Mouse (Mus musculus) stomach, embryonic 15.5 days (tissue): ENCODE data around the gene Mmp7. TPM values are rescaled to one million over a fixed set of nuclear protein-coding genes. Genes with fewer than 3 reads are reported as not detected.

Experiments used
- ATAC-seq: fragments of 200-750 bp; cut with Nextera tagmentation; 2 replicates; pipeline ENCODE4 v1.8.0; 2017; ENCODE audit warnings: low read depth, moderate number of reproducible peaks, moderate TSS enrichment; ENCODE audit not compliant: insufficient read depth, low FRiP score
- H3K27ac ChIP-seq: fragments of 300-500 bp; sonication (generic); 2 replicates; pipeline ENCODE4 v1.5.1; 2015; ENCODE audit warnings: mild to moderate bottlenecking, inconsistent platforms
- H3K27me3 ChIP-seq: fragments of 300-500 bp; sonication (generic); replicated peaks from 2 replicates; pipeline ENCODE4 v1.6.1; 2015; ENCODE audit warnings: inconsistent platforms
- H3K36me3 ChIP-seq: fragments of 300-500 bp; sonication (generic); 2 replicates; pipeline ENCODE4 v1.6.1; 2015; ENCODE audit warnings: inconsistent platforms
- H3K4me1 ChIP-seq: fragments of 300-500 bp; sonication (generic); 2 replicates; pipeline ENCODE4 v1.6.1; 2015; ENCODE audit warnings: inconsistent platforms
- H3K4me2 ChIP-seq: fragments of 300-500 bp; sonication (generic); 2 replicates; pipeline ENCODE4 v1.6.1; 2015; ENCODE audit warnings: mild to moderate bottlenecking, inconsistent platforms
- H3K4me3 ChIP-seq: fragments of 300-500 bp; sonication (generic); replicated peaks from 2 replicates; pipeline ENCODE4 v1.5.1; 2015; ENCODE audit warnings: inconsistent platforms
- H3K9ac ChIP-seq: fragments of 300-500 bp; sonication (generic); 2 replicates; pipeline ENCODE4 v1.6.1; 2015; ENCODE audit warnings: inconsistent platforms
- H3K9me3 ChIP-seq: fragments of 300-500 bp; sonication (generic); 2 replicates; pipeline ENCODE4 v1.6.1; 2016; ENCODE audit warnings: inconsistent platforms
- WGBS: fragments of 180-500 bp; shearing (Covaris S2); methylation state at CpG from one replicate; pipeline ENCODE4 v1.1.7; 2015; 5-methylcytosine and 5-hydroxymethylcytosine counted together
- polyA plus RNA-seq: library from polyadenylated mRNA; unstranded; fragments of >200 nt; fragmentation: Nextera tagmentation; extraction: Ambion mirVana; gene quantifications from 2 replicates; pipeline ENCODE4 v1.2.1, GENCODE M21; 2015

Mmp7 gene
- 0.81 and 0.90 TPM in 2 replicates for polyA plus RNA-seq

- no peaks in the 10 kb centered on the region for H3K9me3 ChIP-seq
- H3K4me2 ChIP-seq, result no peak within 1 kb of the TSS
- H3K4me3 ChIP-seq, result no peak within 1 kb of the TSS
- WGBS, result 63% methylated on average over 1 of the region's 1 CpGs
- no peaks in the 10 kb centered on the region for H3K27me3 ChIP-seq
- no peak within 1 kb of the TSS for H3K9ac ChIP-seq
- H3K27ac ChIP-seq, result no peak within 1 kb of the TSS
- no peak for ATAC-seq
- no peaks in the 10 kb centered on the region for H3K4me1 ChIP-seq
- no peaks in the 10 kb centered on the region for H3K36me3 ChIP-seq
Measured at GRCm38 (mm10) chr9:7691790-7692189, at the start of gene Mmp7. Gene Mmp7, plus strand, starts transcription at chr9:7692090.

GRCm38 (mm10) chr9:7647901-7648300 is 44.0 kb upstream of the Mmp7 start:
- H3K4me1 ChIP-seq, result no peaks in the 10 kb centered on the region
- H3K36me3 ChIP-seq, result no peaks in the 10 kb centered on the region
- no peaks in the 10 kb centered on the region for H3K27me3 ChIP-seq
- H3K27ac ChIP-seq, result no peak overlapping the region
- WGBS, result 89% methylated on average over 3 of the region's 3 CpGs
- H3K4me3 ChIP-seq, result no peak overlapping the region
- no peak for ATAC-seq
- no peak overlapping the region for H3K9ac ChIP-seq
- H3K4me2 ChIP-seq, result no peak overlapping the region
- no peaks in the 10 kb centered on the region for H3K9me3 ChIP-seq

DNA sequence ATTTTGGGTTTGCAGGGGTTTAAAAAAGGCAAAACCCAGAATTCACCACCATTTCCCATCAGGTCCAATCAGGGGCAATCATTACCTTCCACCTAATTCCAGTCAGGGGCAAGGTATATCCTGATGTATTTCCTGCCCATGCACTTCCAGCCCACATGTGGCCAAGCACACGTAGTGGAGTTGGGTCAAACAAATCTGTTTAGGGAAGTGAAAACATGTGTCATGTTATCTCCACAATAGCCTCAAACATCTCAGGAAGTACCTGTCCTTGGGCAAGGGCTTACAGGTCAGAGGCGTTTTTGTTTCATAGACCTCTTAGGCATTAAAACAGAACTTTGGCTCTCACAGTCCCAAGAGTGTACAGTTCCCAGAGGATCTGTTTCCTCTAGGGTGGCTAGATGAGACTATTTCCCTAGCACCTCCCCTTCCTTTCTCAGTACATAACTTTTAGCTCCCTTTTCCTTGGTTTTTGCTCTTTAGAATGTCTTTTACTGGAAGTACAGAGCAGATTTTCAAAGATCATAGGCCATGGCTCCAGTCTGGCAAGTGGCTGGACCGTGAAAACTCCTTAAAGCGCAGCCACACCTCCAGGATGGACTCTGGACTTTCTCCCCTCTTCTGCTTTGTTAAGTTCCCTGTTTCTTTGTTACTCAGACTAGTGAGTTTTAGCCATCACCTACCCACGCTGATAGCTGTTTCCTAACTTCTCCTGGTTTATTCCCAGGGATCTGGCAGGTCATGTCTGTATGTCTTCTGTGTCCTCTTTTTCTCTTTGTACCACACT is 41.3 kb upstream of the Mmp7 start:
- Histone ChIP-seq H3K27ac (no peak overlapping the region), H3K9ac (no peak overlapping the region), H3K36me3 (no peaks in the 10 kb centered on the region), H3K4me3 (no peak overlapping the region), H3K27me3 (no peaks in the 10 kb centered on the region), H3K9me3 (no peaks in the 10 kb centered on the region), H3K4me1 (no peaks in the 10 kb centered on the region), H3K4me2 (no peak overlapping the region)
- WGBS, result 67% methylated on average over 5 of the region's 5 CpGs
- ATAC-seq, result no peak

- ATAC-seq, result peak; percentile 53; the same call in 1 of the 2 replicates
- no peaks in the 10 kb centered on the region for H3K36me3 ChIP-seq
- no peak overlapping the region for H3K27ac ChIP-seq
- H3K9me3 ChIP-seq, result no peaks in the 10 kb centered on the region
- WGBS, result 53% methylated on average over 5 of the region's 5 CpGs
- no peak overlapping the region for H3K4me3 ChIP-seq
- H3K9ac ChIP-seq, result no peak overlapping the region
- no peak overlapping the region for H3K4me2 ChIP-seq
- H3K4me1 ChIP-seq, result no peaks in the 10 kb centered on the region
- no peaks in the 10 kb centered on the region for H3K27me3 ChIP-seq
Measured at GRCm38 (mm10) chr9:7652351-7653085, 39.4 kb upstream of the Mmp7 start.

GRCm38 (mm10) chr9:7657946-7658345 is 33.9 kb upstream of the Mmp7 start:
- no peak overlapping the region for H3K9ac ChIP-seq
- no peak overlapping the region for H3K4me2 ChIP-seq
- no peaks in the 10 kb centered on the region for H3K27me3 ChIP-seq
- H3K9me3 ChIP-seq, result no peaks in the 10 kb centered on the region
- no peaks in the 10 kb centered on the region for H3K36me3 ChIP-seq
- H3K4me3 ChIP-seq, result no peak overlapping the region
- H3K27ac ChIP-seq, result no peak overlapping the region
- 60% methylated on average over 4 of the region's 4 CpGs for WGBS
- no peaks in the 10 kb centered on the region for H3K4me1 ChIP-seq
- no peak for ATAC-seq

DNA sequence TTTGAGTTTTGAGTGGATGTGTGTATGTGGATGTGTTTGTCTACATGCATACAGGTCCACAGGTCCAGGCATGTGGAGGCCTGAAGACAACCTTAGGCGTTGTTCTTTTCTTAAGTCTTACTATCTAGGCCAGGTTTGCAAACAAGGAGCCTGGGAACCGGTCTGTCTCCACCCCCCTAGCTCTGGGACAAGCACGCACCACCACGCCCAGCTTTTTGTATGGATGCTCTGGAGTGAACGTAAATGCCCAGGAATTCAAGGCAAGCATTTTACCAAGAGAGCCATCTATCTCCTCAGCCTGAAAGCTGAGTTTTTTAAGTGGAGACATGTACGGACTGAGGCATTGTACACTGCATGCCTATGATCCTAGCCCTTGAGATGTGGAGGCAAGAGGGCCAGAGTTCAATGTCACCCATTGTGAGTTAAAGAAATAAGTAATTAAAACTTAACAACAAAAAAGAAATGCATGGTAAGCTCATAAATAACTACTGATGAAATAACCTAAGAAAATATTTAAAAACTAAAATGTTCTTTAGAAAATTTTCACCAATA is 32.3 kb upstream of the Mmp7 start:
- no peaks in the 10 kb centered on the region for H3K9me3 ChIP-seq
- no peak for ATAC-seq
- no peak overlapping the region for H3K4me2 ChIP-seq
- H3K9ac ChIP-seq, result no peak overlapping the region
- no peaks in the 10 kb centered on the region for H3K27me3 ChIP-seq
- H3K36me3 ChIP-seq, result no peaks in the 10 kb centered on the region
- WGBS, result 67% methylated on average over 6 of the region's 6 CpGs
- H3K4me3 ChIP-seq, result no peak overlapping the region
- no peaks in the 10 kb centered on the region for H3K4me1 ChIP-seq
- H3K27ac ChIP-seq, result no peak overlapping the region

GRCm38 (mm10) chr9:7661371-7661770 is 30.5 kb upstream of the Mmp7 start:
- H3K27ac ChIP-seq, result no peak overlapping the region
- H3K27me3 ChIP-seq, result no peaks in the 10 kb centered on the region
- no peak overlapping the region for H3K4me3 ChIP-seq
- no peaks in the 10 kb centered on the region for H3K4me1 ChIP-seq
- H3K4me2 ChIP-seq, result no peak overlapping the region
- no peak overlapping the region for H3K9ac ChIP-seq
- H3K36me3 ChIP-seq, result no peaks in the 10 kb centered on the region
- WGBS, result 96% methylated on average over 1 of the region's 1 CpGs
- no peak for ATAC-seq
- H3K9me3 ChIP-seq, result no peaks in the 10 kb centered on the region

- Histone ChIP-seq H3K9ac (no peak overlapping the region), H3K4me1 (no peaks in the 10 kb centered on the region), H3K9me3 (no peaks in the 10 kb centered on the region), H3K27me3 (no peaks in the 10 kb centered on the region), H3K36me3 (no peaks in the 10 kb centered on the region), H3K4me3 (no peak overlapping the region), H3K4me2 (no peak overlapping the region), H3K27ac (no peak overlapping the region)
- WGBS, result 82% methylated on average over 1 of the region's 1 CpGs
- no peak for ATAC-seq
Measured at GRCm38 (mm10) chr9:7669674-7670073, 22.2 kb upstream of the Mmp7 start.

GRCm38 (mm10) chr9:7672985-7673384 is 18.9 kb upstream of the Mmp7 start:
- Histone ChIP-seq H3K27ac (no peak overlapping the region), H3K4me1 (no peaks in the 10 kb centered on the region), H3K4me2 (no peak overlapping the region), H3K4me3 (no peak overlapping the region), H3K27me3 (no peaks in the 10 kb centered on the region), H3K9me3 (no peaks in the 10 kb centered on the region), H3K36me3 (no peaks in the 10 kb centered on the region), H3K9ac (no peak overlapping the region)
- WGBS, result 78% methylated on average over 9 of the region's 9 CpGs
- no peak for ATAC-seq

DNA sequence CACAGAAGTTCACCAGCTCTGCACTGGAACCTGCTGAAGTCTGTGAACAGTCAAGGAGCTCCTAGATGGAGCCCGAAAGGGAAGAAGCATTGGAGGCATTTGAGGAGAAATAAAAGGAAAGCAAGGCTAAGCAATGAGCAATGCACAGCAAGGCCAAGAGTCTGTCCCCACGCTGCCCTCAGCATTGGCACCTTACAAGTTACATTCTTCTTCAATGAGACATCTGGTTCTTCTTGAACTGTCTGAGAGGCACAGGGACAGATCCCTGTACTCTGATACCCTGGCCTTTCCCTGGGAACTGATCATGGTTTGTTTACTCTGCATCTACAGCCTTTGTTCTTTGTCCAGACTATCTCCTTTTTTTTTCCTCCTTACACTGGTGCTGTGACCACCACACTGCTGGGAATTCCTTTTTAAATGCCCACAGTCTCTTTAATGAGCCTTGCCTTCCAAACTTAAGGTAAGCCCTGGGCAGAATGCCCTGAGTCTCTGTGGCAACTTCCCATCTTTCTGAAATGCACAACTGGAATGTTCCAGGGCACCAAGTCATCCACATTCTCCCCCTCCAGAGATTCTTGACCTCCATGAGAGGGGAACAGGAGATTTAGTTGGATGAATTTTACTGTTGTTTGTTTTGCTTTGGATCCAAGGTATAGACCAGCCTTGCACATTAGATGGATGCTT is 13.6 kb upstream of the Mmp7 start:
- H3K4me3 ChIP-seq, result no peak overlapping the region
- WGBS, result 74% methylated on average over 2 of the region's 2 CpGs
- H3K4me2 ChIP-seq, result no peak overlapping the region
- H3K4me1 ChIP-seq, result no peaks in the 10 kb centered on the region
- no peaks in the 10 kb centered on the region for H3K36me3 ChIP-seq
- H3K27ac ChIP-seq, result no peak overlapping the region
- H3K27me3 ChIP-seq, result no peaks in the 10 kb centered on the region
- H3K9ac ChIP-seq, result no peak overlapping the region
- ATAC-seq, result no peak
- H3K9me3 ChIP-seq, result no peaks in the 10 kb centered on the region

GRCm38 (mm10) chr9:7682081-7682618 is 9.7 kb upstream of the Mmp7 start:
- Histone ChIP-seq H3K4me1 (no peaks in the 10 kb centered on the region), H3K27me3 (no peaks in the 10 kb centered on the region), H3K4me3 (no peak overlapping the region), H3K27ac (no peak overlapping the region), H3K9ac (no peak overlapping the region), H3K4me2 (no peak overlapping the region), H3K9me3 (no peaks in the 10 kb centered on the region), H3K36me3 (no peaks in the 10 kb centered on the region)
- 65% methylated on average over 9 of the region's 9 CpGs for WGBS
- 0 out of 2 replicates have a peak, but pooled peaks have one; percentile 35 for ATAC-seq
